Mouse (Mus musculus): ENCODE data around the gene Zfp523. TPM values are rescaled to one million over a fixed set of nuclear protein-coding genes. Genes with fewer than 3 reads are reported as not detected.

Zfp523 gene
- total RNA-seq, 4 experiments from 2014 or later, result 39.2 to 62.8 (median 49.0) TPM

DNA sequence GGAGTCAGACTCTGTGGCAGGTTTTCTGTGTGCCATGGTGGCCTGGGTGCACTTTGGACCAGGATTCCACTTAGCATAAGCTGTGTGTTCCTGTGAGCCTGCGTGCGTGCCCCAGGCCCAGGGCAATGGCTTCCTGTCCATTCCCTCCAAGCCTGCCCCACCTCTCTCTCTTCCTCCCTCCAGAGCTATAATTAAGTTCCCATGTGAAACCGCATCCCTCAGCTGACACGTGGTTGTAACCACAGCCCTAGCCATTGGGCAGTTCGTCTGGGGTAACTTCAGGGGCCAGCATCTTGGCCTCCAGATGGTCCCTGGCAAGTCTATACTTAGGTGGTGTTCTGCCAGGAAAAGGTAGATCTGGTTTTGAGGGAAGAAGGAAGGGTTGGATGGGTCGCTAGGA, 70.7 kb downstream of the Zfp523 start:
- DNase-seq, result no peak

DNA sequence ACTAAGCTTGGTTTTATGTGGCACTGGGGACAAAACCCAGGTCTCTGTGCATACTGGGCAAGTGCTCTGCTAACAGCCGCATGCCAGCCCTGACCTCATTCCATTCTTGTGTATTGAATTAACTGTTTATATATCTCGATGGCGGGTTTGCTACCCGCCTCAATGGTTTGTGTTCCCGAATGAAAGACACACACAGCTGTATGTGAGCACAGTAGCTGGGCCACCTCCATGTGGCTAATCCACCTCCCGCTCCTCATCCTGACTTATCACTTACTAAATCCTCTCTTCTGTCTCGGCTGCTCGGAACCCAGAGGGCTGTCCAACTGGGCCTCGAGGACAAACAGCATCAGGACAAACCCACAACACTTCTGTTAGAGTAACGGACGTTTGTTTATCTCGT, 72.1 kb downstream of the Zfp523 start:
- DNase-seq, result no peak

DNA sequence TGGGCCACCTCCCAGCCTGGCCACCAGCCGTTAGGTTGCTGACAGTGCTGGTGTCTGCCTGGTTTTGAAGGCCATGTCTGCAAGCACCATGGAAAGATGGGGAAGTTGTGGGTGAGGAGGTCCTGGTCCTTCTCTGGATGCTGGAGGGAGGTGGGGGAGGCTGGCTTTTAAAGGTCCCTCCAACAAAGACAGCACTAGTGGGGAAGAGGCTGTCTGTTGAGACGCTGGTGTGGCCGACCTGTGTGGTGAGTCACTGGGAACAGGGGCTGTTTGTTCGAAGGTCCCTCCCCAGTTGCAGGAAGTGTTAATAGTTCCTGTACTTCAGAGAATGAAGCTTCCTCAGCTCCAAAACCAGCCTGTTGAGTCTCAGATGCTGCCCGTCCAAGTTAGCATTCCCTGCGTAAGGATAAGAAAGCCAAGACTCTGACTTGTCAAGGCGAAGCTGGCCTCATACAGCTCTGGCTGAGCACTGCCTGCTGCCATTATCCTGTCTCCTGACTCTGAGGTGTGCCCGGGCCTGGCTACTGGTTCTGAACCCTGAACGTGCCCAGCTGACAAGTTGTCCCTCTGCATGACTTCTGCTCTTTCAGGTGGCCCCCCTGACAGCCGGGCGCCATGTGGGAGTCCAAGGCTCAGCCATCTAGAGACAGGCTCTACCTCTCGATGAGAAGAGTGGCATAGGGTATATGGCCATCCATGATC, 74.8 kb downstream of the Zfp523 start:
- no peak for DNase-seq

DNA sequence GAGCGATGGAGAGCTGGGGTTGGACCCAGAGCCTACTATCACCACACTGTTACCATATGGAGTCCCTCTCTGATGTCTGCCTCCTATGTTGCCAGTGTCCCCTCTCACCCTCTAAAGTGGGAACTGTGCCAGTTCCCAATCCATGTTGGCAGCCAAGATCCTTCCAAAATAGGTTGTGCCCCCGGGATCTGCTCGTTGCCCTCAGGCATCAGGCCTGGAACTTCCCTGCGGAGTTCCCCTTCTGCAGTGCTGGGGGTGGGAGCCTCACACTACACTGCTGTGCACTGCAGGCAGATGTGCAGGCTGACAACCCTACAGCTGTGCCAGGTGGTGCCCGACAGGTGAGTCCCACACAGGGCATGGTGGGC, 75.3 kb downstream of the Zfp523 start:
- no peak for DNase-seq

DNA sequence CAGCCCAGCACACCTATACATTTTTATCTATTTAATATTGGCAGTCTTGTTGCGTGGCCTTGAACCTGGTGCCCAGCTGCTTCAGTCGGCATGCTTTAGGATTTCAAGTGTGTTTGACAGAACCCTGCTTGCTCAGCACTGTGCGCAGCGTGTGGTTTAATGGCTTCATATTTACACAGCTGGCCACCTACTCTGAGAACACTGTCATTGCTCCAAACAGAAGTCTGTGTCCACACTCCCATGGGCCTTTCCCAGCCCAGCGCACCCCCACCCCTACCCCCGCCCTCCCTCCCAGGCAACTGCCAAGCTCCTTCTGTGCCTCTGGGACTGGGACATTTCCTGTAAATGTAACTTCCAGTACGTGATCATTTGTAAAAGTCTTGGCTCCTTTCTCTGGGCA, 76.3 kb downstream of the Zfp523 start:
- no peak for DNase-seq

DNA sequence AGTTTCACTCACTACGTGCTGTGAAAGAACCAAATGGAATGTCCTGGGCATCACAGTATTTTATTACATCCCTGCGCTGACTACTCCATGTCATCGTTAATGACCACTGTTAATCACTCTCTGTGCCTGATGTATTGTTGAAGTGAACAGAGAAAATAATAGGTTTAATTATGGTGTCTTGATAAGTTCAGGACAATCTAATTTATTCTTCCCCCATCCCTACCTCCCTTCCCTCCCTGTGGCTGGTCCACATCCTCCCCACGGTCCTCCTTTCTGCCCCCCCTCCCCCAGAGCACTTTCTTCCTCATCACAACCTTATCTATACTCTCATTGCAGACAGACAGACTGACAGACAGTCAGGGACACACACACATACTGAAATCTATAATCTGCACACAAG, 77.9 kb downstream of the Zfp523 start:
- DNase-seq, result no peak

Other genes with a start within 250 kb of the Zfp523 start
- gene Tcp11, start 96.5 kb upstream of the Zfp523 start, total RNA-seq (2022), result under 1 TPM in 1 of 4 experiments, not detected in 3; 0.46 TPM
- gene Scube3, start 35.0 kb upstream of the Zfp523 start, total RNA-seq (2022), result 10 to 100 TPM; 12.1 to 19.7 (median 15.9) TPM
- gene Def6, start 30.6 kb downstream of the Zfp523 start, total RNA-seq (2022), result 1 to 10 TPM; 2.6 to 3.4 (median 3.2) TPM
- gene Ppard, start 55.6 kb downstream of the Zfp523 start, total RNA-seq (2022), result 10 to 100 TPM; 38.8 to 50.6 (median 45.4) TPM
- gene Fance, start 136.4 kb downstream of the Zfp523 start, total RNA-seq (2022), result 10 to 100 TPM; 24.9 to 45.2 (median 36.2) TPM
- gene Rpl10a, start 151.3 kb downstream of the Zfp523 start, total RNA-seq (2022), result 100 to 1,000 TPM; 742 to 804 (median 775) TPM
- 10 to 100 TPM in 3 of 4 experiments, 1 to 10 TPM in 1; 8.5 to 21.1 (median 13.3) TPM for gene Tead3, start 173.7 kb downstream of the Zfp523 start, total RNA-seq (2022)
- under 1 TPM in 2 of 4 experiments, not detected in 2; 0.16 to 0.49 TPM for gene Tulp1, start 188.1 kb downstream of the Zfp523 start, total RNA-seq (2022)

Data from adrenal gland, adult 8-10 months (tissue).